Mouse (Mus musculus): ENCODE measurements around the gene Dlg1.

DNA sequence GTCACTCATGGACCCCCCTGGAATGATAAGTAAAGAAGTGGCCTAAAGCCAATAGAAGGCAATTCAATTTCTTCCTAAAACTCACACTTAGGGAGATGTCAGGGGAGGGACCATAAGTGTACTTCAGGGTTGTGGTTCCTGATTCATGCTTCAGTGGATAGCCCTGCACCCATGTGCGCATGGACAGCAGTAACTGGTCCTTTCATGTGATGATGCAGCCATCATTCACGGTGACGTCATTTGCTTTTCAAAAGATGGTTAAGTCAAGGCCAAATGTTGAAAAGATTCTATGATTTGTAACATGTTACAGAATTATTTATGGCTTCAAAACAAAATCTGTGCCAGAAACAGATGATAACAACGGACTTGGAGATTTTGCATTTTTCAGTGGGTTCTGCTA, 28.9 kb upstream of the Dlg1 start:
- TF ChIP-seq CTCF (IDR thresholded peaks at IDR 0.05; ENCODE audit: control insufficient read depth, insufficient read depth, insufficient replicate concordance, low read depth, low read length) (no peak), POLR2A (IDR thresholded peaks at IDR 0.05; ENCODE audit: control insufficient read depth, low read depth, low read length) (no peak)
